Comparison of ENCODE assay signal across 15 mouse cellular contexts in the genomic region with DNA sequence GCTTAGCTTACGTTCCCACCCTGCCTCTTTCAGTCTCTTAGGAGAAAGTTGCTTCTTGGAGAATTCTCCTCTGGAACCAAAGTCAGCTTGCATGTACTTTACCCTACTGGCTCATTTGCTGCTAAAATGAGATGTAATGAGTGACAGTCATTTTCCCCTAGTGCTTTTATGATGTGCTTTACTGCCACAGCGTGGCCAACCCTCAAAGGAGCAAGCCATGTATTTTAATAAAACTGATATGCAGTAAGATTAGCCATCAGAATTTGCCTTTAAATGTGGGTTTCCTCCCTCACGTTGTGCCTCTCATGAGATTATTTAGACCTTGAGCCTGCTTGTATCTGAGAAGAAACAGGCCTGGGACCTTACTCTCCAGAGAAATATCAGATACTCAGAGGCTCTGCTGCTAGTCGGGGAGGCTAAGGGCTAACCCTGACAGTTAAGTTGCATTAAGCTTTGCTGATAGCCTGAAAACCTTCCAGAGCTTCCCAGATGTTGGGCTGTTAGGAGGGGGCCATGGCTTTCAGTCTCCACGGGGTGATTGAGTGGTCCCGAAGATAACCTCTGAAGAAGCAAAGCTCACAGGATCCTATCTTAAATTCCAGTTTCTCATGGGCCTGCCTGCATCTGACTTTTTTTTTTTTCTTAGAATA. TPM values are rescaled to one million over a fixed set of nuclear protein-coding genes. Genes with fewer than 3 reads are reported as not detected.
DNase-seq lines count a peak whose midpoint lies in the region; ATAC-seq lines count a peak whose summit lies in the region.
"Had no signal": no experiment of that assay in that cellular context is flagged by ENCODE, and none has a peak within 500 bp of the region (broad histone marks: within the 10 kb centered on the region; RNA-seq: fewer than 3 reads in every experiment).

No protein-coding gene starts in this region.

- H3K9ac ChIP-seq in limb, embryonic 13.5 days: no peak overlapping the region
- no peak overlapping the region for H3K9ac ChIP-seq in stomach, embryonic 14.5 days (replicated peaks; ENCODE audit: low read depth, low read length)
- H3K9ac ChIP-seq: hindbrain, embryonic 14.5 days had no signal

- no peak for DNase-seq in frontal cortex, postnatal 14 days (ENCODE audit: low spot score in 2 of 2)
- DNase-seq in limb, embryonic 10.5 days (ENCODE audit: low spot score): no peak
- peak; percentile 43 to 47 for DNase-seq in heart, postnatal 10 days
- DNase-seq in retina, embryonic 14.5 days (ENCODE audit: low spot score): no peak
- DNase-seq in gastrocnemius, postnatal 36 days: no peak

- H3K4me1 ChIP-seq in limb, embryonic 13.5 days: peaks cover 41% of the 10 kb centered on the region
- H3K4me1 ChIP-seq in limb, embryonic 10.5 days: peaks cover 13% of the 10 kb centered on the region; the same call in 1 of the 2 replicates
- H3K4me1 ChIP-seq in stomach, embryonic 14.5 days (ENCODE audit: control insufficient read depth, insufficient read depth, low read length): peaks cover 10% of the 10 kb centered on the region

- peaks cover 4% of the 10 kb centered on the region; the same call in 1 of the 2 replicates for H3K36me3 ChIP-seq in limb, embryonic 13.5 days
- no peaks in the 10 kb centered on the region for H3K36me3 ChIP-seq in limb, embryonic 10.5 days
- H3K36me3 ChIP-seq in stomach, embryonic 14.5 days (ENCODE audit: control insufficient read depth, insufficient read depth, low read length): no peaks in the 10 kb centered on the region

- no peak overlapping the region for H3K4me2 ChIP-seq in limb, embryonic 13.5 days (replicated peaks)
- no peak overlapping the region for H3K4me2 ChIP-seq in stomach, embryonic 14.5 days (replicated peaks; ENCODE audit: low read depth, low read length)
- H3K4me2 ChIP-seq: hindbrain, embryonic 14.5 days had no signal

- H3K9me3 ChIP-seq in limb, embryonic 13.5 days: no peaks in the 10 kb centered on the region
- no peaks in the 10 kb centered on the region for H3K9me3 ChIP-seq in limb, embryonic 10.5 days (replicated peaks)
- H3K9me3 ChIP-seq in stomach, embryonic 14.5 days (ENCODE audit: control insufficient read depth, low read depth, low read length): no peaks in the 10 kb centered on the region

- WGBS in limb, embryonic 13.5 days: 39% methylated on average over 6 of the region's 6 CpGs
- 53% methylated on average over 6 of the region's 6 CpGs for WGBS in limb, embryonic 10.5 days
- 24% methylated on average over 6 of the region's 6 CpGs for WGBS in stomach, embryonic 14.5 days

- no peaks in the 10 kb centered on the region for H3K27me3 ChIP-seq in limb, embryonic 13.5 days
- H3K27me3 ChIP-seq in limb, embryonic 10.5 days (ENCODE audit: low read depth, poor library complexity, severe bottlenecking): no peaks in the 10 kb centered on the region
- H3K27me3 ChIP-seq in stomach, embryonic 14.5 days (ENCODE audit: control insufficient read depth, insufficient read depth, low read length): no peaks in the 10 kb centered on the region
- H3K27me3 ChIP-seq: Patski had no signal

- intact Hi-C loops in heart, postnatal 10 days (cut with DNase I): loop anchor here (2.0 kb wide), 1 partner anchor 129 kb away; no protein-coding TSS in a partner anchor
- intact Hi-C loops in gastrocnemius, postnatal 36 days (cut with DNase I): no loop called here

- no peak overlapping the region for H3K4me3 ChIP-seq in limb, embryonic 13.5 days
- no peak overlapping the region for H3K4me3 ChIP-seq in limb, embryonic 10.5 days
- H3K4me3 ChIP-seq in stomach, embryonic 14.5 days (ENCODE audit: low read depth, low read length): no peak overlapping the region

- peak overlapping the region; percentile 7; the same call in 1 of the 2 replicates for H3K27ac ChIP-seq in limb, embryonic 13.5 days
- H3K27ac ChIP-seq in limb, embryonic 10.5 days: no peak overlapping the region
- H3K27ac ChIP-seq in stomach, embryonic 14.5 days (ENCODE audit: low read length): peak overlapping the region; percentile 11; the same call in 1 of the 2 replicates
- H3K27ac ChIP-seq: hindbrain, embryonic 14.5 days had no signal

- peak; percentile 33 for ATAC-seq in frontal cortex, adult (ENCODE audit: low TSS enrichment)
- ATAC-seq in limb, embryonic 13.5 days (ENCODE audit: low FRiP score, low read depth): no peak
- ATAC-seq in stomach, embryonic 14.5 days (ENCODE audit: insufficient number of reproducible peaks, insufficient read depth, low FRiP score, low read depth): no peak
- ATAC-seq: Patski had no signal

RNA-seq across cellular contexts. Expression of gene 1700034J05Rik, which starts 7.7 kb away (rescaled TPM):
- 0.18 and 0.31 TPM in 2 replicates for polyA plus RNA-seq in limb, embryonic 13.5 days (2015; fragmentation: Nextera tagmentation; extraction: Ambion mirVana)
- 0.14 and 0.23 TPM in 2 replicates for polyA plus RNA-seq in limb, embryonic 10.5 days (2016; fragmentation: Nextera tagmentation; extraction: Ambion mirVana)
- total RNA-seq in heart, postnatal 10 days (2021): not detected
- polyA plus RNA-seq in stomach, embryonic 14.5 days (2014; fragmentation: Nextera tagmentation; extraction: Ambion mirVana): 0.43 and 0.54 TPM in 2 replicates
- total RNA-seq in gastrocnemius, postnatal 36 days (2021): not detected
- total RNA-seq: layer of hippocampus, postnatal 10 days; liver, adult 2 months had no signal
- polyA plus RNA-seq: brain, embryonic 14.5 days; embryonic facial prominence, embryonic 11.5 days; frontal cortex, adult 2 months; liver, adult 2 months; Patski had no signal

Comparison
In these comparisons a context has a peak if more than half of its experiments do, and no peak if none do; other contexts are left out.
1. DNase-seq: peak in heart, postnatal 10 days (2 of 2); none in frontal cortex, postnatal 14 days (0 of 2), limb, embryonic 10.5 days (single experiment), retina, embryonic 14.5 days (single experiment) and gastrocnemius, postnatal 36 days (0 of 2).